Mouse (Mus musculus) embryonic fibroblast, embryonic 13.5 days (primary cell): ENCODE results near the gene Spen. TPM values are rescaled to one million over a fixed set of nuclear protein-coding genes. Genes with fewer than 3 reads are reported as not detected.

ENCODE experiments used
- H3K27ac ChIP-seq: 2 replicates; pipeline ENCODE4 v1.5.1; 2012; ENCODE audit warnings: low read length, control low read depth, inconsistent platforms; ENCODE audit not compliant: insufficient read depth
- H3K4me1 ChIP-seq: 2 replicates; pipeline ENCODE4 v1.6.1; 2011; ENCODE audit warnings: low read length; ENCODE audit not compliant: control insufficient read depth, insufficient read depth
- H3K4me3 ChIP-seq: 2 replicates; pipeline ENCODE4 v1.5.1; 2011; ENCODE audit warnings: mild to moderate bottlenecking, control low read depth, low read length; ENCODE audit not compliant: insufficient read depth
- CTCF ChIP-seq: IDR thresholded peaks from 2 replicates; pipeline ENCODE4 v1.5.1; 2011; ENCODE audit warnings: mild to moderate bottlenecking, control low read depth, low read length, moderate library complexity, borderline replicate concordance; ENCODE audit not compliant: insufficient read depth
- POLR2A ChIP-seq: IDR thresholded peaks from 2 replicates; pipeline ENCODE4 v1.6.1; 2011; ENCODE audit warnings: low read depth, mild to moderate bottlenecking, control low read depth, low read length, moderate library complexity
- polyA plus RNA-seq: library from polyadenylated mRNA; stranded (reverse); fragments of >200 nt; gene quantifications from 2 replicates; pipeline ENCODE4 v1.2.4, GENCODE M21; 2011; ENCODE audit warnings: low read depth; ENCODE audit not compliant: missing spikeins, insufficient read length

The Spen gene
- 20.7 and 21.2 TPM in 2 replicates for polyA plus RNA-seq

DNA sequence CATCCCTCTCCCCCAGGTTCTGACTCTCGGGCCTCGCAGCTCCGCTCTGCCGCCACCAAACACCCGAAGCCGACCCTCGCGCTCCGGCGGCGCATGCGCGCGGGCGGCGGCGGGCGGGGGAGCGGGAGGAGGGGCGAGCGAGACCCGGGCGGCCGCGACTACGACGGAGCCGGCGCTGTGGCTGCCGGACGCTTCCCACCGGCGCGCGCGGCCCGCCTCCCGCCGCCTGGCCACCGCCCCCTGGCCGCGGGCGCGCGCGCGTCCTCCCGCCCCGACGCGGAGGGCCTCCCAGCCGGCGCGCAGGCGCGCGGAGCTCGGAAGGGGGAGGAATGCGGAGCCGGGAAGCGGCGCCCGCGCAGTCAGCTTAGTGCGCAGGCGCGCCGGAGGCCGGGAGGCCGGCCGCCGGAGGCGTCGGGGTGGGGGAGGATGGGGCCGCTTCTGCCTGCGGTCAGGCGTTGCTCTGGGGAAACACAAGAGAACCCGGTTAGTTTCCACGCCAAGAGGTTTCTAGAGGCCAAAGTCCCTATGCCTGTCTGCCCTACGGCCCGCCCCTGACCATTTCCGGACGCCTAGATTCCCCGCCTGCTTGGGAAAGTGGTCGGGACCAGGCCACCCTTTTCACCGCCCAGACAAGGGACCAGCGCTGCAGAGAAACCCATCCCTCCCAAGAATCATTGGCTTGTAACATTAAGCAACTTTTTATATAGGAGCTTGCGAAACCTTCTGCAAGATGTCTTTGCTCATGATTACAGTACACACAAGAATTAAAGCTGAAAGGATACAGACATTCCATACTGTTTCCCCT lies at the start of gene Spen:
Gene Spen, minus strand, starts transcription at position 190 of the 805 bp plus-strand sequence.
- peak; percentile 74 for TF ChIP-seq POLR2A
- TF ChIP-seq CTCF: no peak
- Histone ChIP-seq H3K4me3 (peak within 1 kb of the TSS; percentile 65), H3K27ac (peak within 1 kb of the TSS; percentile 99), H3K4me1 (peaks cover 7% of the 10 kb centered on the region)

DNA sequence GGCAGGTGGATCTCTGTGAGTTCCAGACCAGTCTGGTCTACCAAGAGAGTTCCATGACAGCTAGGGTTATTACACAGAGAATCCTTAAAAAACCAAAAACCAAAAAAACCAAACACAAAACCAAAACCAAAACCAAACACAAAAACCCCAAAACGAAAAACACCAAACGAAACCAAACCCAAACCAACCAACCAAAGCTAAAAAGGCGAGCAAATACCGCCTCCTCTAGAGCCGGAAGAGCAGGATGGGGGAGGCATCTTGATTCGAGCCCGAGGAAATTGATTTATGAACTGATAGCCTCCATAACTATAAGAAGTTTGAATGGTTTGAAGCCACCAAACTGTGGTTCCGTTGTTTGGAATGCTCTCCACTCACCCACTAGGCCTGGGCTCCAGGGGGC lies 45.5 kb upstream of the Spen start:
- Histone ChIP-seq H3K4me3 (no peak overlapping the region), H3K4me1 (no peaks in the 10 kb centered on the region), H3K27ac (no peak overlapping the region)
- no peak for TF ChIP-seq CTCF
- TF ChIP-seq POLR2A: no peak

DNA sequence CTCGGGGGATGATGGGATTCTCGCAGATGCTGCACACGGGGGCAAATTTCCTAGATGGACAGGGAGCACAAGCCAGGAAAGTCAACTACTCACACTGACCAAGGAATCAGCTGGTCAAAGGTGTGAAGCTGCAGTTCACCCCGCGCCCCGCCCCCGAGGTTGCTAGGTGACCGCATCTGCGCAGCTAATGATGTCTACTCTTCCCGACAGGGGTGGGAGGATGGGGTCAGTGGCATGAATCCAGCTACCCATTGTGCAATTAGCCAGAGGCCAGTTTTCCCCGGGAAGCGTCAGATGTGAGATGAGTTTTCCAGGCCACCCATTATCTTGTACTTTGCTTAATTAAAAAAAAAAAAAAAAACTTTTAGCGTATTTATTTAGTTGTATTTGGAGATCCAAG lies 42.7 kb upstream of the Spen start:
- H3K4me3 ChIP-seq: no peak overlapping the region
- TF ChIP-seq CTCF: no peak
- no peak for TF ChIP-seq POLR2A
- no peak overlapping the region for H3K27ac ChIP-seq
- no peaks in the 10 kb centered on the region for H3K4me1 ChIP-seq

DNA sequence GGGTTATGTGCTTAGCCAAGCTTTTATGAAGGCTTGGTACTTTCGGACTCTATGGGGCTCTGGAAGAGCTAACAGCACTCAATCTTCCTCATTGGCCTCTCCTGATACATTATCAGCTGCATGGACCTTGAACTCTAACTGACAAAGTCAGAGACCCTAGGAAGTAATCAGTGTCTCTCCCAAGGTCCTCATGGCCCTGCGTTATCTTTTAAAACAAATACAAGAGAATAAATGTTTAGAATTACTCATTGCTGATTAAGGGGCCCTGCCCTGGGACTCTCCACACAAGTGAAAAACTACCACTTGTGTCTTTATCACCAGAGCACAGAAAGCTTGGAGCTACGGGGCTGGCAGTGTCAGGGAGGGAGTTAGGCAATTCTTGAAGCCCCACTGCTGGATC lies 40.4 kb upstream of the Spen start:
- H3K4me3 ChIP-seq: no peak overlapping the region
- no peak for TF ChIP-seq POLR2A
- no peak overlapping the region for H3K27ac ChIP-seq
- H3K4me1 ChIP-seq: peaks cover 6% of the 10 kb centered on the region

DNA sequence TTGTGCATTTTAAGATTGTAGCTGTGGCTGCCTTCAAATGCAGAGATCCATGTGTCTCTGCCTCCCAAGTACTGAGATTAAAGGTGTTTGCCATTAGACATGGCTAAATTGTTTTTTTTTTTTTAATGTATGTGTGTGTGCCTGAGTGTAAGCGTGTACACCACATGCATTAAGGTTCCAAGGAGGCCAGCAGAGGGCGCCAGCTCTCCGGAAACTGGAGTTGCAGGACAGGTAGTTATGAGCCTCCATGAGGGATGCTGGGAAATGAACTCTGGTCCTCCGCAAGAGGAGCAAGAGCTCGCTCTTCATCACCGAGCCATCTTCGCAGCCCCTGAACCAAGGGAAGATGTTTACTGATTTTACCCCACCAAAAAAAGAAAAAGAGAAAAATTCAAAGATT lies 38.5 kb upstream of the Spen start:
- no peak overlapping the region for H3K4me3 ChIP-seq
- TF ChIP-seq CTCF (peak; percentile 24; the same call in 1 of the 2 replicates), POLR2A (no peak)
- H3K4me1 ChIP-seq: peaks cover 17% of the 10 kb centered on the region
- no peak overlapping the region for H3K27ac ChIP-seq

DNA sequence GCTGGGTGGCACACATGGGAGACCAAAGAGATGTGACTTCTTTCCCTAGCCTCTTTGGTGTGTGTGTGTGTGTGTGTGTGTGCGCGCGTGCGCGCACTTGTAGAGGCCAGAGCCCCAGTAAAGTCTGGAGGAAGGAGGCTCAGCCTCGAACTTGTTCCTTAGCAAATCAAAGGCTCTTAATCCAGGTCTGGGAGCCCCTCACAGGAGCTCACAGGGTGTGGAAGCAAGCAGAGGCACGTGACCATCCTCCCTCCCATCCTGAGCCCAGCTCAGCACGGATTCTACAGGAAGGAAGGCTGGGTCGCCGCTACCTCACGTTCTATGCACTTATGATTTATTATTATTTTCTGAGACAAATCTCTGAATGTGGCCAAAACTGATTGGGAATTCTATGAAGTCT lies 38.0 kb upstream of the Spen start:
- Histone ChIP-seq H3K4me1 (peaks cover 17% of the 10 kb centered on the region), H3K4me3 (no peak overlapping the region), H3K27ac (no peak overlapping the region)
- TF ChIP-seq POLR2A (no peak), CTCF (no peak)

DNA sequence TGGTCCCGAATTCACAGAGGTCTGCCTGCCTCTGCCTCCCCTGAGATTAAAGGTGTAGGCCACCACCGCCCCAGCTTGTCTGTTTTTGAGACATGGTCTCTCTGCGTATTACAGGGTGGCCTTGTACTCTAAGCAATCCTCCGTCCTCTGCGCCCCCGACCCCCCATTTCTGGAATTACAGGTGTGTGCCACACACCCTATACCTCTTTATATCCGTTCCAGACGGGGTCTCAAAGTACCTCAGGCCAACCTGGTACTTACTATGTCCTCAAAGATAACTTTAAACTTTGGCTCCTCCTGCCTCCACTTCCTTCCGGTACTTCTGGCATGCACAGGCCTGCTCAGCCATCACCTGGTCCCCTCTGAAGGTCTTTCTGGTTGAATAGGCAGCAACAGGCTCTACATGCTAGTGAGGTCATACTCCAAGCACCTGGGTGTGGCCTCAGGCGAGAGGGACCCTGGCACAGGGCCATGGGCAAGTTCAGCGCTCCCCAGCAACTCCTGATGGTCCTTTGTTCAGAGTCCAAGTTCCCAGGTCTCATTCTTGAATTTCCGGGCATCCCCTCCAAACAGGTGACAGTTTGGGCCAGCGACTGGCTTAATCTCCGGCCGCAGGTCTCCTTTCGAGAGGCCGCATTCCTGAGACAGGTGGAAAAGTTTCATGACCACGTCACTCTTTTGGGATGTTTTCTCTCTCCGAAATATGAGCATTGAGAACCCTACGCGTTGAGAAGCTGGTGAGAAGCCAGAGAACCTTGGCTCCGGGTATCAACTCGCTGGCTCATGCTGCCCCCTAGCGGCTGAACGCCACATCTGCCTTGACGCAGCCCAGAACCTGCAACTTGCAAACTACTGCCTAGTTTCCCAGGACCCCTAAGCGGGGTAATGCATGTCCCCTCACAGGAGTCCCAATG lies 36.6 kb upstream of the Spen start:
- TF ChIP-seq CTCF: peak; percentile 94
- TF ChIP-seq POLR2A: no peak
- no peak overlapping the region for H3K4me3 ChIP-seq
- peaks cover 17% of the 10 kb centered on the region for H3K4me1 ChIP-seq
- no peak overlapping the region; the same call in 1 of the 2 replicates for H3K27ac ChIP-seq

DNA sequence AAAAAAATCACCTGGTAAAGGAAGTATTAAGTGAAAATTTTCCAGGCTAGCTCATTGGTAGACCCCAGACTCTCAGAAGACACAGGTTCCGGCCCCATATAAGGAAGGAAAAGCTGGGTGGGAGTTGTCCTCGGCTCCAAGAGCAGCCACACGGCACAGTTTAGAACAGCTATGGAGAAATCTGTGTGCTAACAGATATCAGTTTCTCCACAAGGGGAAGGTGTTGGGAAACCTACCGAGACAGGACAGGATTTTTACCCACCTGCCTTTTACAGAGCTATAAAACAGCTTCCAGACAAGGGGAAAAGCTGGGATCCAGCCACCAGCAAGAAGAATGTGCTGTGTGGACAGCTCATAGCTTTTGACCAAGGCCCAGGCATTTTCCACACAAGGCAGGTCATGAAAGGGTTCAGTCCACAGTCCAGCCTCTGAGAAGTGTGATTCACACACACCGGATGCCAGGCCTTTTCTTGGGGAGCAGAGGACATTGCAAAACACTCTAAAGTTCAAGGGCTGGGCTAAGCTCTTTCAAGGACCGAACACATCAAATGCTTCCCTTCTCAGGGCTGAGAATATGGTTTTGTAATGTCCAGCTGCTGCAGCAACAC lies 35.1 kb upstream of the Spen start:
- no peak for TF ChIP-seq CTCF
- TF ChIP-seq POLR2A: no peak; the same call in 1 of the 2 replicates
- Histone ChIP-seq H3K4me1 (peaks cover 17% of the 10 kb centered on the region), H3K4me3 (no peak overlapping the region), H3K27ac (peak overlapping the region; percentile 35)

DNA sequence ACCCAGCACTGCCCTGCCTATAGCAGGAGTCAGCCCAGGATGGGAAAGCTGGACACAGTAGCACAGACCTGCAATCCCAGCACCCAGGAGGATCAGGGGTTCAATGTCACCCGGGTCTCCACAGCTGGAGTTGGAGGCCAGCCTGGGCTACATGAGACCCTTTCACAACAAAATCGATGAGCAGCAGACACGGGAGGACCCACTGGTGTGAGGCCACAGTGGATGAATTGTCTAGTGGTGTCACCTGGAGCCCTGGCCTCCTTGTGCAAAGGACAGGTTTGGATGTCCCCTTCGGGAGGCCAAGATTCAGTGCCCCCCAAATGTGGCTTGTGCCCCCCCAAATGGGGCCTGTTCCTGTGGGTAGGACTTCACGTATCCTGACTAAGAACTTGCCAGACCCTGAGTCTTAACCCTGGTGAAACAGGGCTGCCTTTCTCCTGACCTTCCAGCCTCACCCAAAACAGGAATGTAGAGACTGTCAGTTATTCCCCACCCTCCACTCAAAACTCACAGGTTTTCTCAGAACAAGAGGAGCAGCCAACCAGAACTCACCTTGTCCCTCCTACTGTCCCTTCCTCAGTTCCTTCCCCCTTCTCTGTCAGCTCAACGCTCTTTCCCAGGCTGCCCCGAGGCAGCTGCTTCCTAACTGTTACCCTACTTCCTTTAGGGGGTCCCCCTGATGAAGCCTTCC lies 34.4 kb upstream of the Spen start:
- no peak overlapping the region for H3K4me3 ChIP-seq
- TF ChIP-seq POLR2A (no peak), CTCF (no peak)
- H3K4me1 ChIP-seq: peaks cover 17% of the 10 kb centered on the region
- H3K27ac ChIP-seq: peak overlapping the region; percentile 32
